Mouse (Mus musculus): ENCODE measurements around the gene Emc4.

The Emc4 gene

GRCm38 (mm10) chr2:112339736-112340135 lies 28.1 kb downstream of the Emc4 start:
- DNase-seq (ENCODE audit: low spot score), result no peak

GRCm38 (mm10) chr2:112337211-112337610 lies 30.6 kb downstream of the Emc4 start:
- no peak for DNase-seq (ENCODE audit: low spot score)

GRCm38 (mm10) chr2:112332051-112332898 lies 35.6 kb downstream of the Emc4 start:
- no peak for DNase-seq (ENCODE audit: low spot score)

GRCm38 (mm10) chr2:112328069-112328777 lies 39.6 kb downstream of the Emc4 start:
- DNase-seq (ENCODE audit: low spot score), result no peak

DNA sequence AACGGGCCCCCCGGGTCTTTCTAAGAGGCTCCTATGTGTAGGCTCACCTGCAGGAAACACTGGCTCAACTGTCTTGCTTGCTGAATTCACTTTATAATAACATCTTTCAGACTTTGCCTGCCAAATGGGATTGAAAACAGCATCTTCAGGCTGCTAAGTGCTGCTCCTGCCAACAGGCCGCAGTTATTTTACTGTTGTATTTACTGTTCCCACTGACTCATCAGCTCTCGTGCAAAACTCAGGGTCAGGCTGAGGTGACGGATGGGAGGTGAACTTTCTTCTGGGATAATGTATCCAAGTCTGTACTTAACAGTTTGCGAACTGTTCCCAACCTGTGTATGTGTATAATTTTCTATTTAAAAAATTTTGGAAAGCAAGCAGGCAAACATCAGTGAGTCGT lies 48.9 kb downstream of the Emc4 start:
- DNase-seq (ENCODE audit: low spot score), result no peak

DNA sequence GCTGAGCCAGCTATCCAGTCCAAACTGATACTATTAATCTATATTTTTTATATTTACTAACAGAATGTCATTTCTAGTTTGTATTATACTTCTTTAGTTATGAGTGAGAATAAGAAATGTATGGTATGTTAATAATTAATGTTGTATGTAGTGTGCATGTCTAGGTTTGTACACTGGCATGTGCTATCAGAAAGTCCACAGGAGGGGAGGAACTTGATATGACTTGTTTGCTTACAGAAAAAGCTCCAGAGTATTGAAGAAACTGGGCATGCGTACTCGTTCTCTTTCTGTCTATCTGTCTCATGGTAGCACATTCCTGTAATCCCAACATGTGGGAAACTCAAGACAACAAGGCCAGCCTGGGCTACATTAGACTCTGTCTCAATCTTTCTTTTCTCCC lies 49.6 kb downstream of the Emc4 start:
- no peak for DNase-seq (ENCODE audit: low spot score)

DNA sequence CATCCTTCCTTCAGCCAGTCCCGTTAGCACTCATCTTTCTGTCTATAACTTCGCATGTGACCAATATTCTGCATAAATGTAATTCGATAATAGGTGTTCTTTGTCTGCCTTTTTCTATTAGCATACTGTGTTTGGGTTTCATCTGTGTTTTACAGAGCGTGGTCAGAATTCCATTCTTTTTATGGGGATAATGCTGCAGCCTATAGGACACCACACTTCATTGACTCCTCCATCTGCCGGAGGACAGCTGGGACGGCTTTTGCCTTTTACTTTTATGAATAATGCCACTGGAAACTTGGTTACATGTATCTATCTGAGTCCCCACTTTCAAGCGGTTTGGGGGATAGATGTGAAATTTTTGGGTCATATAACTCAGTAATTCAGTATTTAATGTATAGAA lies 52.2 kb downstream of the Emc4 start:
- DNase-seq (ENCODE audit: low spot score), result no peak
